Mouse (Mus musculus): ENCODE measurements around the gene Hvcn1. TPM values are rescaled to one million over a fixed set of nuclear protein-coding genes. Genes with fewer than 3 reads are reported as not detected.

The Hvcn1 gene
- polyA plus RNA-seq, 1 experiment from 2014 or later = 9.6 TPM

GRCm38 (mm10) chr5:122245186-122245585 lies 38.6 kb downstream of the Hvcn1 start:
- DNase-seq (ENCODE audit: low spot score) = no peak
- no peaks in the 10 kb centered on the region for H3K27me3 ChIP-seq (ENCODE audit: insufficient read depth, poor library complexity, severe bottlenecking)
- 73% methylated on average over 3 of the region's 3 CpGs for WGBS
- no peak overlapping the region for H3K4me3 ChIP-seq
- peaks cover 84% of the 10 kb centered on the region for H3K36me3 ChIP-seq
- H3K9me3 ChIP-seq = no peaks in the 10 kb centered on the region
- peaks cover 14% of the 10 kb centered on the region for H3K4me1 ChIP-seq (replicated peaks)
- 0 out of 2 replicates have a peak overlapping the region, but pooled peaks have one; percentile 6 for H3K27ac ChIP-seq

- no peak overlapping the region for H3K4me3 ChIP-seq
- peaks cover 84% of the 10 kb centered on the region for H3K36me3 ChIP-seq
- H3K4me1 ChIP-seq (replicated peaks) = peaks cover 9% of the 10 kb centered on the region
- 92% methylated on average over 10 of the region's 10 CpGs for WGBS
- no peaks in the 10 kb centered on the region for H3K27me3 ChIP-seq (ENCODE audit: insufficient read depth, poor library complexity, severe bottlenecking)
- no peaks in the 10 kb centered on the region for H3K9me3 ChIP-seq
- H3K27ac ChIP-seq = no peak overlapping the region
- DNase-seq (ENCODE audit: low spot score) = no peak
Observed at GRCm38 (mm10) chr5:122246547-122247167, 40.1 kb downstream of the Hvcn1 start.

- peaks cover 9% of the 10 kb centered on the region for H3K4me1 ChIP-seq (replicated peaks)
- no peaks in the 10 kb centered on the region for H3K27me3 ChIP-seq (ENCODE audit: insufficient read depth, poor library complexity, severe bottlenecking)
- no peak overlapping the region for H3K27ac ChIP-seq
- DNase-seq (ENCODE audit: low spot score) = no peak
- 88% methylated on average over 11 of the region's 11 CpGs for WGBS
- H3K36me3 ChIP-seq = peaks cover 84% of the 10 kb centered on the region
- H3K9me3 ChIP-seq = no peaks in the 10 kb centered on the region
- no peak overlapping the region for H3K4me3 ChIP-seq
Observed at GRCm38 (mm10) chr5:122247529-122247928, 40.9 kb downstream of the Hvcn1 start.

GRCm38 (mm10) chr5:122247934-122248333 lies 41.3 kb downstream of the Hvcn1 start:
- Histone ChIP-seq H3K27me3 (ENCODE audit: insufficient read depth, poor library complexity, severe bottlenecking) (no peaks in the 10 kb centered on the region), H3K4me1 (replicated peaks) (peaks cover 9% of the 10 kb centered on the region), H3K27ac (no peak overlapping the region), H3K9me3 (no peaks in the 10 kb centered on the region), H3K4me3 (no peak overlapping the region), H3K36me3 (peaks cover 84% of the 10 kb centered on the region)
- DNase-seq (ENCODE audit: low spot score) = no peak
- WGBS = 95% methylated on average over 7 of the region's 7 CpGs

- Histone ChIP-seq H3K27ac (no peak overlapping the region), H3K4me1 (replicated peaks) (peaks cover 9% of the 10 kb centered on the region), H3K9me3 (no peaks in the 10 kb centered on the region), H3K36me3 (peaks cover 86% of the 10 kb centered on the region), H3K4me3 (no peak overlapping the region), H3K27me3 (ENCODE audit: insufficient read depth, poor library complexity, severe bottlenecking) (no peaks in the 10 kb centered on the region)
- DNase-seq (ENCODE audit: low spot score) = no peak
- 92% methylated on average over 4 of the region's 4 CpGs for WGBS
Observed at GRCm38 (mm10) chr5:122249281-122249680, 42.7 kb downstream of the Hvcn1 start.

- Histone ChIP-seq H3K4me3 (no peak overlapping the region), H3K36me3 (peaks cover 94% of the 10 kb centered on the region), H3K27ac (no peak overlapping the region), H3K27me3 (ENCODE audit: insufficient read depth, poor library complexity, severe bottlenecking) (no peaks in the 10 kb centered on the region), H3K4me1 (replicated peaks) (no peaks in the 10 kb centered on the region), H3K9me3 (no peaks in the 10 kb centered on the region)
- DNase-seq (ENCODE audit: low spot score) = no peak
- WGBS = 94% methylated on average over 17 of the region's 17 CpGs
Observed at GRCm38 (mm10) chr5:122251895-122252606, 45.4 kb downstream of the Hvcn1 start.

GRCm38 (mm10) chr5:122258027-122258741 lies 51.6 kb downstream of the Hvcn1 start:
- H3K4me1 ChIP-seq (replicated peaks) = peaks cover 25% of the 10 kb centered on the region

GRCm38 (mm10) chr5:122262104-122262503 lies 55.5 kb downstream of the Hvcn1 start:
- H3K27me3 ChIP-seq (ENCODE audit: insufficient read depth, poor library complexity, severe bottlenecking) = no peaks in the 10 kb centered on the region
- peaks cover 33% of the 10 kb centered on the region for H3K4me1 ChIP-seq (replicated peaks)
- peaks cover 43% of the 10 kb centered on the region for H3K36me3 ChIP-seq
- DNase-seq (ENCODE audit: low spot score) = no peak
- H3K4me3 ChIP-seq = no peak overlapping the region
- no peak overlapping the region for H3K27ac ChIP-seq
- WGBS = 54% methylated on average over 7 of the region's 7 CpGs
- H3K9me3 ChIP-seq = no peaks in the 10 kb centered on the region

More at GRCm38 (mm10) chr5:122258027-122258741, 51.6 kb downstream of the Hvcn1 start:
- no peaks in the 10 kb centered on the region for H3K9me3 ChIP-seq
- peaks cover 80% of the 10 kb centered on the region for H3K36me3 ChIP-seq
- H3K27ac ChIP-seq = no peak overlapping the region
- no peak for DNase-seq (ENCODE audit: low spot score)
- 88% methylated on average over 6 of the region's 6 CpGs for WGBS
- no peak overlapping the region for H3K4me3 ChIP-seq
- no peaks in the 10 kb centered on the region for H3K27me3 ChIP-seq (ENCODE audit: insufficient read depth, poor library complexity, severe bottlenecking)

- Histone ChIP-seq H3K27me3 (ENCODE audit: insufficient read depth, poor library complexity, severe bottlenecking) (no peaks in the 10 kb centered on the region), H3K27ac (peak within 1 kb of the TSS; percentile 96), H3K36me3 (peaks cover 22% of the 10 kb centered on the region), H3K4me3 (peak within 1 kb of the TSS; percentile 82), H3K9me3 (no peaks in the 10 kb centered on the region), H3K4me1 (replicated peaks) (peaks cover 33% of the 10 kb centered on the region)
- peak; percentile 96 for DNase-seq (ENCODE audit: low spot score)
- 2% methylated on average over 49 of the region's 49 CpGs for WGBS
Observed at GRCm38 (mm10) chr5:122263933-122264905, 57.6 kb downstream of the Hvcn1 start, which contains the start of gene Tctn1. TSS of gene Tctn1 (minus strand) at chr5:122264460.

GRCm38 (mm10) chr5:122265187-122265586 lies 58.6 kb downstream of the Hvcn1 start:
- H3K9me3 ChIP-seq = no peaks in the 10 kb centered on the region

GRCm38 (mm10) chr5:122265942-122266341 lies 59.3 kb downstream of the Hvcn1 start:
- Histone ChIP-seq H3K4me3 (no peak overlapping the region), H3K27me3 (ENCODE audit: insufficient read depth, poor library complexity, severe bottlenecking) (no peaks in the 10 kb centered on the region), H3K36me3 (peaks cover 5% of the 10 kb centered on the region; the same call in 1 of the 2 replicates), H3K9me3 (no peaks in the 10 kb centered on the region), H3K4me1 (replicated peaks) (peaks cover 27% of the 10 kb centered on the region), H3K27ac (no peak overlapping the region)
- 90% methylated on average over 2 of the region's 2 CpGs for WGBS
- no peak for DNase-seq (ENCODE audit: low spot score)

More at GRCm38 (mm10) chr5:122265187-122265586, 58.6 kb downstream of the Hvcn1 start:
- no peak for DNase-seq (ENCODE audit: low spot score)
- WGBS = 72% methylated on average over 3 of the region's 3 CpGs
- Histone ChIP-seq H3K4me1 (replicated peaks) (peaks cover 33% of the 10 kb centered on the region), H3K36me3 (peaks cover 12% of the 10 kb centered on the region), H3K4me3 (no peak overlapping the region), H3K27ac (no peak overlapping the region), H3K27me3 (ENCODE audit: insufficient read depth, poor library complexity, severe bottlenecking) (no peaks in the 10 kb centered on the region)

- no peak for DNase-seq (ENCODE audit: low spot score)
- WGBS = 80% methylated on average over 7 of the region's 7 CpGs
- H3K4me3 ChIP-seq = no peak overlapping the region
- H3K27me3 ChIP-seq (ENCODE audit: insufficient read depth, poor library complexity, severe bottlenecking) = no peaks in the 10 kb centered on the region
- H3K36me3 ChIP-seq = no peaks in the 10 kb centered on the region
- H3K4me1 ChIP-seq (replicated peaks) = peaks cover 15% of the 10 kb centered on the region
- no peaks in the 10 kb centered on the region for H3K9me3 ChIP-seq
- no peak overlapping the region for H3K27ac ChIP-seq
Observed at GRCm38 (mm10) chr5:122267136-122267535, 60.5 kb downstream of the Hvcn1 start.
